Mouse (Mus musculus): Measurements from ENCODE around the gene Meaf6.

DNA sequence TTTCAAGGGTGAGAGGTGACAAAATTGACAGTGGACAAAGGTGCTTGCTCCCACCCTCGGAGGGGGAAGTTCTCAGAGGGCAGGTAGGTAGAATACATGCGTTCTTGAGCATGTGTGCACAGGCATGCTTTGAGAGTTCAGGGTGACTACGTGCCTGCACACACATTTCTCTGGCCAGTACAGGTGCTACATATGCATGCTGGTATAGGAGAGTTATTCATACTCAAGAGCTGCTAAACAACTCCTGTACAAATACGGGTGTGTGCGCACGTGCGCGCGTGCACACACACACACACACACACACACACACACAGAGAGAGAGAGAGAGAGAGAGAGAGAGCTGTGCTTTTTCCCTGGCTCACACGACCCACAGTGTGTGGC, 76.0 kb downstream of the Meaf6 start:
- TF ChIP-seq CTCF (IDR thresholded peaks at IDR 0.05; ENCODE audit: extremely low read depth, insufficient read depth, insufficient read length, insufficient replicate concordance), result no peak
- TF ChIP-seq POLR2A (IDR thresholded peaks at IDR 0.05; ENCODE audit: low read depth, low read length), result no peak

Data from spleen, adult 2 months (tissue).